Mouse (Mus musculus) lung, postnatal 0 days (tissue): ENCODE data around the gene Slc38a5. TPM values are rescaled to one million over a fixed set of nuclear protein-coding genes. Genes with fewer than 3 reads are reported as not detected.

ENCODE experiments used
- ATAC-seq: fragments of 200-750 bp; cut with Nextera tagmentation; 2 replicates; pipeline ENCODE4 v1.8.0; 2017; ENCODE audit warnings: moderate library complexity
- DNase-seq: peaks from one replicate; pipeline ENCODE4 v3.0.0-alpha.2; 2016; ENCODE audit warnings: low spot score
- H3K27ac ChIP-seq: fragments of 300-500 bp; sonication (generic); 2 replicates; pipeline ENCODE4 v1.5.1; 2014; ENCODE audit warnings: antibody characterized with exemption, mild to moderate bottlenecking, low read length, mixed read lengths
- H3K27me3 ChIP-seq: fragments of 300-500 bp; sonication (generic); replicated peaks from 2 replicates; pipeline ENCODE4 v1.6.1; 2014; ENCODE audit warnings: low read length, mixed read lengths; ENCODE audit not compliant: insufficient read depth
- H3K36me3 ChIP-seq: fragments of 300-500 bp; sonication (generic); 2 replicates; pipeline ENCODE4 v1.6.1; 2014; ENCODE audit warnings: low read length, mixed read lengths; ENCODE audit not compliant: insufficient read depth
- H3K4me1 ChIP-seq: fragments of 300-500 bp; sonication (generic); 2 replicates; pipeline ENCODE4 v1.6.1; 2014; ENCODE audit warnings: antibody characterized with exemption, low read depth, low read length, mixed read lengths; ENCODE audit not compliant: insufficient read depth
- H3K4me2 ChIP-seq: fragments of 300-500 bp; sonication (generic); replicated peaks from 2 replicates; pipeline ENCODE4 v1.6.1; 2014; ENCODE audit warnings: low read depth, mild to moderate bottlenecking, low read length, moderate library complexity, mixed read lengths
- H3K4me3 ChIP-seq: fragments of 300-500 bp; sonication (generic); 2 replicates; pipeline ENCODE4 v1.5.1; 2014; ENCODE audit warnings: low read depth, low read length
- H3K9ac ChIP-seq: fragments of 300-500 bp; sonication (generic); replicated peaks from 2 replicates; pipeline ENCODE4 v1.6.1; 2014; ENCODE audit warnings: low read depth, mild to moderate bottlenecking
- H3K9me3 ChIP-seq: fragments of 300-500 bp; sonication (generic); 2 replicates; pipeline ENCODE4 v1.6.1; 2016; ENCODE audit warnings: low read length, mixed read lengths
- CTCF ChIP-seq: IDR thresholded peaks from 2 replicates; pipeline ENCODE4 v1.5.1; 2016; ENCODE audit warnings: antibody characterized with exemption, mild to moderate bottlenecking
- EP300 ChIP-seq: IDR thresholded peaks from 2 replicates; pipeline ENCODE4 v1.6.1; 2016; ENCODE audit warnings: antibody characterized with exemption, mild to moderate bottlenecking, control low read depth
- WGBS: fragments of 180-500 bp; shearing (Covaris S2); extraction: QIAGEN DNeasy Blood & Tissue Kit; methylation state at CpG from one replicate; pipeline ENCODE4 v1.1.7; 2014; 5-methylcytosine and 5-hydroxymethylcytosine counted together
- polyA plus RNA-seq: library from polyadenylated mRNA; unstranded; fragments of >200 nt; fragmentation: Nextera tagmentation; extraction: Ambion mirVana; gene quantifications from 2 replicates; pipeline ENCODE4 v1.2.1, GENCODE M21; 2015

Gene Slc38a5
- polyA plus RNA-seq, result 88.1 and 90.0 TPM in 2 replicates

DNA sequence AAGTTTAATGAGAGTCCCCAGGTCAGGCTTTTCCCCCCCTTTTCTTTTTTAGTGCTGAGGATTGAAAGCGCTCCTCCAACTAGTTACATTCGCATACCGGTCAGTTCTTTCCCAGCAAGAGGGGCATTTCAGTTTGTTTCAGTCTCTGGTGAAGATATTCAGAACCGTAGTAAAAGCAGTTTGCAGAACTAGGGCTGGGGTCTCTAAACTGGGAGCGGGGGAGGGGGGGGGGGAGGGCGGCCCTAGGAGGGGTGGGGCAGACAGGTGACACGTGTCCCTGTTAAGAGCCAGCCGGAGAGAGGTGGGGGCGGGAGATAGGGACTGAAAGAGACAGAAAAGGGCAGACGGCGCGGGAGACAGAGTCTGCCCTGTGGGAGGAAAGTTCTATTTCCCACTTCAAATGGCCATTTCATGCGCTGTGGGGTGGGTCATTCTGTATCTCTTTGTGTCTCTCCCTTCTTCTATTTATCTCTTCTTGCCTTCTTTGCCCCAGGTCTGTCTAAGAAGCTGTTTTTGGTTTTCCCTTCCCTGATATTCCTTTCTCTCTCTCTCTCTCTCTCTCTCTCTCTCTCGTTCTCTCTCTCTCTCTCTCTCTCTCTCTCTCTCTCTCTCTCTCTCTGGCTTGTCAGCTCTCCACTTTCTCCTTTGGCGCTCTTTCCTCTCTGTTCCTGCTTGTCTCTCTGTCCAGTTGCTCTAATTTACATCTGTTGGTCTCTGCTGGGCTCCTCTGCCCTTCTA, at the start of gene Slc38a5:
Slc38a5 (plus strand) TSS at position 51 of the 738 bp plus-strand sequence.
- Histone ChIP-seq H3K27me3 (no peaks in the 10 kb centered on the region), H3K36me3 (no peaks in the 10 kb centered on the region), H3K4me1 (no peaks in the 10 kb centered on the region), H3K4me3 (peak within 1 kb of the TSS; percentile 29), H3K27ac (peak within 1 kb of the TSS; percentile 32), H3K9ac (no peak within 1 kb of the TSS; the same call in 1 of the 2 replicates), H3K9me3 (no peaks in the 10 kb centered on the region), H3K4me2 (peak within 1 kb of the TSS; percentile 42)
- TF ChIP-seq EP300, result no peak
- no peak for TF ChIP-seq CTCF
- DNase-seq (no peak), ATAC-seq (no peak)
- 12% methylated on average over 9 of the region's 15 CpGs for WGBS

DNA sequence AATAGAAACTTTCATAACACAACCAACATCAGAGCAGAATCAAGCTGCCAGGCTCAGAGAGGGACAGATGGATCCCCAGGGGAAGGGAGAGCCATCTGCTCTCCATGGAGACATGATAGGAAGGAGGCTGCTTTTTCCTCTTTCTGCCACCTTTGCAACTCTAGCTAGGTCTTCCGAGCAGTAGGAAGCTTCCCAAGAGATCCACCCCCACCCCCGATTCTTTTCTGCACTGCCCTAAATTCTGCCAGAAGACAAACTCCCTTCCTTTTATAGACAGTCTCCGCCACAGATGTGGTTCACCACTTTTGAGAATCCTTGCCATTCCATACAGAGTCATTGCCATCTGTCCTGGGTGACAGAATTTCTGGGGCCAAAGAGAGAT, 48.6 kb upstream of the Slc38a5 start:
- H3K4me2 ChIP-seq, result no peak overlapping the region
- no peak overlapping the region for H3K27ac ChIP-seq
- no peaks in the 10 kb centered on the region for H3K27me3 ChIP-seq
- no peaks in the 10 kb centered on the region for H3K4me1 ChIP-seq
- H3K9me3 ChIP-seq, result no peaks in the 10 kb centered on the region
- no peak for DNase-seq
- 37% methylated on average over 3 of the region's 3 CpGs for WGBS
- H3K36me3 ChIP-seq, result no peaks in the 10 kb centered on the region
- no peak overlapping the region for H3K4me3 ChIP-seq
- no peak for TF ChIP-seq EP300
- H3K9ac ChIP-seq, result no peak overlapping the region
- ATAC-seq, result no peak

DNA sequence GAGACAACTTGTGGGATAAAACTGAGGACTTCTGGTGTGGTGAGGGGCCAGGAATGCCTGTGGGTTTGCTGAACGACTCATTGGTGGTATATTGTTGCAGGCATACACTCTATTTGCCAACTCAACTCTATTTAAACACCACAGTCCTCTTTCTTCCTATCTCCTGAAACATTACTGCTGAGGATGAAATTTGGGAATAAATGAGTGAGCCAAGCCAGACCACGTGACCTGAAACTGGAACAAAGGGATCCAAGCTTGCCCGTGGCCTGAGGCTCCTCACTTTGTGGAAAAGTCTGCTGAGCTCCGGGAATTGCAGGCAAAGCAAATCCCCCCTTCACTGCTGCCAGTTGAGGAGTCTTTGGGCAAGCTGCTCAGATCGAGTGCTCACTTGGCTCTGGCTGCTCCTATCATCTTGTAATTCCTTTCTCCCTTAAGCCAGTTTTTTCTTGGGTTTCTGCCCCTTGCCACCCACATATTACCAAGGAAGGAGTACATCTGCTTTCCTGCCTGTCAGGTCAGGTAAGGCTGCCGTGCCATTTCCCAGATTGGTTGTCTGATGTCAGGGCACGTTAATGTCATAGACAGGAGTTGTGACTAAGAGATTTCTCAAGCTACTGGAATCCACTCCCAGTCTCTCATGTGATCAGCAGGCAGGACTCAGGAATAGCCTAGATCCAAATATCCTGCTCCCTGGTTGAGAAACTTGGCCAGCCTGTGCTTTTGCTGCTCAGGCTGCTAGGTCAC, 48.1 kb upstream of the Slc38a5 start:
- Histone ChIP-seq H3K36me3 (no peaks in the 10 kb centered on the region), H3K4me2 (no peak overlapping the region), H3K9me3 (no peaks in the 10 kb centered on the region), H3K27me3 (no peaks in the 10 kb centered on the region), H3K4me1 (no peaks in the 10 kb centered on the region), H3K27ac (no peak overlapping the region), H3K9ac (no peak overlapping the region), H3K4me3 (no peak overlapping the region)
- WGBS, result 37% methylated on average over 7 of the region's 7 CpGs
- DNase-seq, result peak; percentile 51
- no peak for TF ChIP-seq EP300
- TF ChIP-seq CTCF, result no peak
- ATAC-seq, result peak; percentile 49

GRCm38 (mm10) chrX:8223473-8223872, 47.5 kb upstream of the Slc38a5 start:
- no peaks in the 10 kb centered on the region for H3K4me1 ChIP-seq
- ATAC-seq, result no peak
- 81% methylated on average over 7 of the region's 7 CpGs for WGBS

GRCm38 (mm10) chrX:8230272-8230671, 40.7 kb upstream of the Slc38a5 start:
- Histone ChIP-seq H3K27me3 (no peaks in the 10 kb centered on the region), H3K36me3 (no peaks in the 10 kb centered on the region), H3K4me3 (no peak overlapping the region), H3K4me2 (no peak overlapping the region), H3K4me1 (no peaks in the 10 kb centered on the region), H3K9ac (no peak overlapping the region), H3K9me3 (no peaks in the 10 kb centered on the region), H3K27ac (no peak overlapping the region)
- DNase-seq (no peak), ATAC-seq (no peak)
- 70% methylated on average over 4 of the region's 4 CpGs for WGBS
- TF ChIP-seq EP300, result no peak
- TF ChIP-seq CTCF, result no peak

More at GRCm38 (mm10) chrX:8223473-8223872, 47.5 kb upstream of the Slc38a5 start:
- no peak overlapping the region for H3K4me3 ChIP-seq
- no peak for TF ChIP-seq EP300
- no peak for TF ChIP-seq CTCF
- H3K4me2 ChIP-seq, result no peak overlapping the region
- H3K27me3 ChIP-seq, result no peaks in the 10 kb centered on the region
- H3K9me3 ChIP-seq, result no peaks in the 10 kb centered on the region
- no peak overlapping the region for H3K9ac ChIP-seq
- DNase-seq, result no peak
- H3K36me3 ChIP-seq, result no peaks in the 10 kb centered on the region
- no peak overlapping the region for H3K27ac ChIP-seq

DNA sequence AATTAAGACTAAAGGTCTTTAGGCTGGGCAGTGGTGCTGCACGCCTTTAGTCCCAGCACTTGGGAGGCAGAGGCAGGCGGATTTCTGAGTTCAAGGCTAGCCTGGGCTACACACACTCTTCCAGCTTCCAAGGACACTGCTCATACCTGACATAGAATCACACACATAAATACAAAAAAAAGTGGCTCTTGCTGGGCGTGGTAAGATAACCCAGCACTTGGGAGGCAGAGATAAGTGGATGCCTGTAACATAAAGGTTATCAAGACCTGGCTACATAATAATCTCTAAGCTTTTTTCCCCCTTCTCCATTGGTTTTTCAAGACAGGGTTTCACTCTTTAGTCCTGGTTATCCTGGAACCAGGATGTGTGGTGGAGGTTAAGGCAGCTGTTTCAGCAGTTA, 37.3 kb upstream of the Slc38a5 start:
- Histone ChIP-seq H3K4me3 (no peak overlapping the region), H3K27me3 (no peaks in the 10 kb centered on the region), H3K36me3 (no peaks in the 10 kb centered on the region), H3K27ac (no peak overlapping the region), H3K9ac (no peak overlapping the region), H3K4me1 (no peaks in the 10 kb centered on the region), H3K4me2 (no peak overlapping the region), H3K9me3 (no peaks in the 10 kb centered on the region)
- TF ChIP-seq CTCF (no peak), EP300 (no peak)
- ATAC-seq (no peak), DNase-seq (no peak)
- WGBS, result 81% methylated on average over 3 of the region's 3 CpGs
